Mouse (Mus musculus): ENCODE data around the gene Wls. TPM values are rescaled to one million over a fixed set of nuclear protein-coding genes. Genes with fewer than 3 reads are reported as not detected.

The Wls gene
- polyA plus RNA-seq, 1 experiment from 2014 or later, result 148 TPM

DNA sequence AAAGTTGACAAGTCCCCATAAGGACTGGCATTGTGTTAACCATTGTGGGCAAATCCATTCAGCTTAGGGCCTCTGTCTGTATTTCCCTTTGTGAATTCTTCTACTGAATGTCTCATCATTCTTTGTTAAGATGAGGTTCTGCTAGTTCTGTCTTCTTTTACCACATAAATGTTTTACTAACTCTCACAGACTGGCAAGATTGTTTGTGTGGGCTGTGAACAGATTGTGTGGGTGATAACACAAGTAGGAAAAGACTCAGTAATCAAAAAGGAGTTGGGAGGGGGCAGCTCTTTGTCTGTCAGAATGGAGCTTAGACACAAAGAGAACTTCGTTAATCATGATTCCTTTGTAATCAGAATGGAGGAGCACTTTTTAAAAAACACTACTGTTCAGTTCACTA is 17.6 kb downstream of the Wls start:
- Histone ChIP-seq H3K27me3 (replicated peaks) (no peaks in the 10 kb centered on the region), H3K4me1 (replicated peaks) (no peaks in the 10 kb centered on the region), H3K36me3 (0 out of 2 replicates have a peak, but pooled peaks cover 6% of the 10 kb centered on the region), H3K27ac (ENCODE audit: poor library complexity, severe bottlenecking) (no peak overlapping the region), H3K9ac (no peak overlapping the region), H3K9me3 (replicated peaks) (no peaks in the 10 kb centered on the region), H3K4me3 (no peak overlapping the region), H3K4me2 (no peak overlapping the region)
- ATAC-seq (ENCODE audit: insufficient number of reproducible peaks, low FRiP score), result no peak
- 83% methylated on average over 1 of the region's 1 CpGs for WGBS

DNA sequence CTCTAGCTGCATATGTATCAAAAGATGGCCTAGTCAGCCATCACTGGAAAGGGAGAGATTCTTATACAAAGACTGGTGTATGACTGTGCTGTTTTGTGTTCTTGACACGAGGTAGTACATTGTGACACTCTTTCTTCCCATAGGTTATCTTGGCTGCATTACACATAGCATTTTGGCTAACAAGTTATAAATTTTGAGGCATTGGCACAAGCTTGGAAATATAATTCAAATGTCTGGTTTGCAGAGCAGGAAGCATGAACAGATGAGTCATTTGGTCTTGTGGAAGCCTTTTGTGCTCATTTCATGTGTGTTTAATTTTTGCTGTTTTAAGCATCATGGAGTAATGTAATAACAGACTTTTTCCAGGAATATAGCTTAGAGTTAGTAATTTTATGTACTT is 26.2 kb downstream of the Wls start:
- Histone ChIP-seq H3K4me2 (no peak overlapping the region), H3K27ac (ENCODE audit: poor library complexity, severe bottlenecking) (no peak overlapping the region), H3K9me3 (replicated peaks) (no peaks in the 10 kb centered on the region), H3K4me3 (no peak overlapping the region), H3K27me3 (replicated peaks) (no peaks in the 10 kb centered on the region), H3K4me1 (replicated peaks) (peaks cover 4% of the 10 kb centered on the region; the same call in 1 of the 2 replicates), H3K9ac (no peak overlapping the region), H3K36me3 (0 out of 2 replicates have a peak, but pooled peaks cover under 1% of the 10 kb centered on the region)
- no peak for ATAC-seq (ENCODE audit: insufficient number of reproducible peaks, low FRiP score)
- WGBS, result 80% methylated on average over 1 of the region's 1 CpGs

DNA sequence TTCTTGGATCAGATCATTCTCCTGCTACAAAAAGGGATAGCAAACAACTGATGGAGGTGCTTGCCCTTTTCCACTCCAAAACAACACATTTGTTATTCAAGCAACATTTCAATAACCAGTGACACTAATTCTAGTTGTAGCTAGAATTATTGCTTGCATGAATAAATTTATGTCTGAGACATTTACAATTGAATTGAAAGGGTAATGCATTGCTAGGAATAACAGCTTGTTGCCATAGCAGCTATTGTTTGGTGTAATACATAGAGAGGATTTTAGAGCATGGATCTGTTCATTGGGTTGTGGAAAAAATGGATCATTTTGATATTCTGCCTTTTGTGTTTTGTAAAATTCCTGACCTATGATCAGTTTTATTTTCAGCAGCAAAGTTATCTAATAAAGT is 39.5 kb downstream of the Wls start:
- Histone ChIP-seq H3K4me2 (no peak overlapping the region), H3K4me3 (no peak overlapping the region), H3K4me1 (replicated peaks) (peaks cover 15% of the 10 kb centered on the region), H3K36me3 (peaks cover 21% of the 10 kb centered on the region), H3K27me3 (replicated peaks) (no peaks in the 10 kb centered on the region), H3K9ac (no peak overlapping the region), H3K9me3 (replicated peaks) (no peaks in the 10 kb centered on the region), H3K27ac (ENCODE audit: poor library complexity, severe bottlenecking) (no peak overlapping the region)
- no peak for ATAC-seq (ENCODE audit: insufficient number of reproducible peaks, low FRiP score)

DNA sequence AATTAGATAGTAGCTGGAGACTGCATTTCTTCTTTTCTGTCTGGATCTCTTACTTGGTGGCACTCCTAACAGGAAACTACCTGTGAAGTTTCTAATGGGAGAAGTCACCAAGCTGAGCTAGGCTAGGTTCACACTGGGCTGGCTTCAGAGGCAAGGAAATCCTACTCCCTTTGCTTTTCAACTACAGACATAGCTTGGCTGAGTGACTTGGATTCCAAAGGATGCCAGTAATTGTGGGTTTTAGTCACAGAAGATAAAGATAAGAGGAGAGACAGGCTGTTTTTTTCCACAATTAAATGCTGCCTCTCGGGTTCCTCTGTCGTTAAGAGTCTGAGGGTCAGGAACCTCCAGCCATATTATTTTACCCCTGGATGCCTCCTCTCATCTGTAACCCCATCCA is 43.9 kb downstream of the Wls start:
- no peak overlapping the region for H3K9ac ChIP-seq
- H3K4me2 ChIP-seq, result no peak overlapping the region
- peaks cover 31% of the 10 kb centered on the region for H3K4me1 ChIP-seq (replicated peaks)
- WGBS, result 6% methylated on average over 2 of the region's 2 CpGs
- no peaks in the 10 kb centered on the region for H3K36me3 ChIP-seq
- ATAC-seq (ENCODE audit: insufficient number of reproducible peaks, low FRiP score), result no peak
- no peaks in the 10 kb centered on the region for H3K9me3 ChIP-seq (replicated peaks)
- H3K27ac ChIP-seq (ENCODE audit: poor library complexity, severe bottlenecking), result no peak overlapping the region
- no peak overlapping the region for H3K4me3 ChIP-seq
- no peaks in the 10 kb centered on the region for H3K27me3 ChIP-seq (replicated peaks)

GRCm38 (mm10) chr3:159884802-159885201 is 45.3 kb downstream of the Wls start:
- Histone ChIP-seq H3K27ac (ENCODE audit: poor library complexity, severe bottlenecking) (peak overlapping the region; percentile 88), H3K36me3 (no peaks in the 10 kb centered on the region), H3K27me3 (replicated peaks) (no peaks in the 10 kb centered on the region), H3K4me3 (no peak overlapping the region), H3K9ac (no peak overlapping the region), H3K4me2 (peak overlapping the region; percentile 38), H3K4me1 (replicated peaks) (peaks cover 31% of the 10 kb centered on the region), H3K9me3 (replicated peaks) (no peaks in the 10 kb centered on the region)
- ATAC-seq (ENCODE audit: insufficient number of reproducible peaks, low FRiP score), result peak; percentile 56; the same call in 1 of the 2 replicates

GRCm38 (mm10) chr3:159885271-159885670 is 45.8 kb downstream of the Wls start:
- Histone ChIP-seq H3K9me3 (replicated peaks) (no peaks in the 10 kb centered on the region), H3K9ac (no peak overlapping the region), H3K4me1 (replicated peaks) (peaks cover 31% of the 10 kb centered on the region), H3K27me3 (replicated peaks) (no peaks in the 10 kb centered on the region), H3K4me2 (peak overlapping the region; percentile 38), H3K36me3 (no peaks in the 10 kb centered on the region), H3K4me3 (no peak overlapping the region), H3K27ac (ENCODE audit: poor library complexity, severe bottlenecking) (peak overlapping the region; percentile 88)
- ATAC-seq (ENCODE audit: insufficient number of reproducible peaks, low FRiP score), result peak; percentile 89
- 9% methylated on average over 3 of the region's 3 CpGs for WGBS

DNA sequence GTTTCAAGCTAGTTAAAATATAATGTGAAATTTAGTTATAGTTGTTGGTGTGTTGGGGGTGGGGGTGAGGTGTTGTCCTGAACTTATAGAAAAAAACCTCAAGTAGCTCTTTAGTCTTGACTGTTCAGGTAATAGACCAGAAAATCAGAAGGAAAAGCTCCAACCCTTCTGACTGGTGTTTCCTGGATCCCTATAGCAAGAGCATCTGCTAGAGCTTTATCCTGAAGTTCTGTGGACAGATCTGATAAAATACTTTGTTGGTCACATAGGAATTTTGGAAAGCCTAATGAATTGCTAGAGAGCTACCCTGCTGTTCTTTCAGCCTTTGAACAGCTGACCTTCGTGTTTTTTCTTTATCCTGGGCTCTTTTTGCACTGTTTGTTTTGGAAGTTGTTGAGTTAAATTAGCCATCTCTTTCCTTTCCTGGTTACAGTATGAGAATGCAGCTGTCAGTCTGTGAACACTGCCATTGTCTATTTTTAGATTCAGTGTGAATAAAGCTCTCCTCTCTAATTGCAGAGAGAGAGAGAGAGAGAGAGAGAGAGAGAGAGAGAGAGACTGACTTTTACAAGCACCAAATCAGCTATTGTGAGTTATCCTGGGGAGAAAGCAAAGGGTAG is 46.4 kb downstream of the Wls start:
- Histone ChIP-seq H3K4me2 (0 out of 2 replicates have a peak overlapping the region, but pooled peaks have one; percentile 12), H3K4me3 (no peak overlapping the region), H3K4me1 (replicated peaks) (peaks cover 33% of the 10 kb centered on the region), H3K36me3 (no peaks in the 10 kb centered on the region), H3K27ac (ENCODE audit: poor library complexity, severe bottlenecking) (peak overlapping the region; percentile 88), H3K9ac (no peak overlapping the region), H3K27me3 (replicated peaks) (no peaks in the 10 kb centered on the region), H3K9me3 (replicated peaks) (no peaks in the 10 kb centered on the region)
- no peak for ATAC-seq (ENCODE audit: insufficient number of reproducible peaks, low FRiP score)
- 6% methylated on average over 1 of the region's 1 CpGs for WGBS

DNA sequence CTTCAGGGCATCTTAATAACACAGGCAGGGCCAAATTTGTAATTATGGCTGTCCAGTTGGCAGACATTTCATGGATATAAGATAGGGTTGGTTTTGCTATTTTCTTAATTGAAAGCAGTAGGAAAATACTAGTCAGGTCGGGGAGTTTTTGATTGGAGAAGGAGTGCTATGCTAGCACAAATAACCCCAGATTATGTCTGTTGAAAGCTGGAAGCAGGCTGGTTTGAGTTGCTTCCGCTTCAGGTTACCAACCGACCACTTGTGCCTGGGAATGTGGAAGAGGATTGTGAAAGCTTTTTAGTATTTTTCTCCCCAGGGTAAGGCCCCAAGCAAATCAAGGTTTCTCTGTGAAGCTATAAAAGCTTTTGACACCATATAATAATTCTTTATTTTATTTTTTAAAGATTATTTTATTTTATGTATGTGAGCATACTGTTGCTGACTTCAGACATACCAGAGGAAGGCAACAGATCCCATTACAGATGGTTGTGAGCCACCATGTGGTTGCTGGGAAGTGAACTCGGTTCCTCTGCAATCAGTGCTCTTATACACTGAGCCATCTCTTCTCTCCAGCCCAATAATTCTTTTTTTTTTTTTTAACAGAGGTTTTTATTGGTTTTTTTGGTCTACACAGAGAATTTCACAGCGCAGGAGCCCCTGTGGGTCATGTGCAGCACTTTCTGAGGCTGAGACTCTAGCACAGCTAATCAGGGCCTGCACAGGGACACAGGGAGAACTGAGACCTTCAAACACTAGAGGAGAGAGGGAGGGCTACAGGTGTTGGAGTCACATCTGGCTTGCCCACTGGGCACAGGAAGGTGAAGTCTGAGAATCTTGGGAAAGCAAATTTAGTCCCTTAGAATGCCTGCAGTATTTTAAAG is 50.9 kb downstream of the Wls start:
- Histone ChIP-seq H3K4me3 (no peak overlapping the region), H3K4me2 (no peak overlapping the region), H3K9me3 (replicated peaks) (no peaks in the 10 kb centered on the region), H3K27ac (ENCODE audit: poor library complexity, severe bottlenecking) (no peak overlapping the region), H3K27me3 (replicated peaks) (no peaks in the 10 kb centered on the region), H3K36me3 (peaks cover 3% of the 10 kb centered on the region; the same call in 1 of the 2 replicates), H3K9ac (no peak overlapping the region), H3K4me1 (replicated peaks) (peaks cover 15% of the 10 kb centered on the region)
- no peak for ATAC-seq (ENCODE audit: insufficient number of reproducible peaks, low FRiP score)
- WGBS, result 74% methylated on average over 5 of the region's 5 CpGs

DNA sequence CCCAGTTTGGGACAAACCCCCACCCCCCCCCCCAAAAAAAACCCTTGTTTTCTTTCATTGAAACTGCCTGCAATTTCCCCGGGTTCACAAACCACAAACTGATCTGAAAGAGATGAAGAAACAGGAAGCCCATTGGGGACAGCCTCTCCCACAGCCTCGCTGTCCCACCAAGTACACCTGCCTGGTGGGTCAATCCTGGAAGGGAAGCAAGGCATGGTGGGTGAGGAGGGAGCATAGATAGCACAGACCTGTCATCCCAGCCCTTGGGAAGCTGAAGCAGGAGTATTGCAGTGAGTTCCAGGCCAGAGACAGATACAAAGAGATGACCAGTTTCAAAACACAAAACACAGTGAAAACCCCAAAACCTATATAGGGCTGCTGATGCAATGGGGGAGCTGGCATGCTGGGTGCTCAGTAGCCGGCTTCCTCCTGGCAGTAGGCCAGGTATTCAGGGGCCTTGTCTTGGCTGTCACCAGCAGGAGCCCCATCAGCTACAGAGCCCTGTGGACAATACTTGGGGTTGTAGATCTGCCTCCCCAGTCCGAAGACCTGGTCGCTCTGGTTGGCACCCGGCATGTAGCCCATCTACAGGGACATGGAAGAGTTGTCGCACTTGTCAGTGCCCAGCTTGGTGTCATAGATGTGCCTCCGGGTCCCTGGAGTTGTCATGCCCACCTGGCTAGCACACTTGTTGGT is 51.7 kb downstream of the Wls start:
- H3K9ac ChIP-seq, result no peak overlapping the region
- H3K9me3 ChIP-seq (replicated peaks), result no peaks in the 10 kb centered on the region
- peaks cover 8% of the 10 kb centered on the region for H3K4me1 ChIP-seq (replicated peaks)
- no peaks in the 10 kb centered on the region for H3K27me3 ChIP-seq (replicated peaks)
- no peak for ATAC-seq (ENCODE audit: insufficient number of reproducible peaks, low FRiP score)
- no peak overlapping the region for H3K4me3 ChIP-seq
- no peak overlapping the region for H3K4me2 ChIP-seq
- no peak overlapping the region for H3K27ac ChIP-seq (ENCODE audit: poor library complexity, severe bottlenecking)
- 85% methylated on average over 8 of the region's 8 CpGs for WGBS
- peaks cover 3% of the 10 kb centered on the region; the same call in 1 of the 2 replicates for H3K36me3 ChIP-seq

DNA sequence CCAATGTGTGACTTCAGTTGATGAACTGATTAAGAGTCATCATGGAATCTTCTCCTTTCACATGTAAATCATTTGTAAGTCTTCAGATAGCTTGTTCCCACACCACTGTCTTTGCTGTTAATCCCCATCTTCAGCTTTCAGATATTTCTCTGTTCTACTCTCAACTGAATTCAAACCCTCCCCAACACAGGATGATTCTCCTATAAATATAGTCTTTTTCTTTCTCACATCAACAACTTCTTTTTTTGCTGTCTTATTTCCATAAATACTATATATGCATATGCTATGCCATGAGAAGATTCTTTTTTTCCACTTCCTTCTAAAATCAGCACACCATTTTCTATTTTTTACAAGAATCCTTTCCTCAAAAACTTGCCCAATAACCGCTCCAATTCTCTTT is 67.9 kb downstream of the Wls start:
- Histone ChIP-seq H3K4me1 (replicated peaks) (no peaks in the 10 kb centered on the region), H3K27me3 (replicated peaks) (no peaks in the 10 kb centered on the region)

More for the DNA sequence above, 67.9 kb downstream of the Wls start:
- H3K4me3 ChIP-seq, result no peak overlapping the region
- H3K27ac ChIP-seq (ENCODE audit: poor library complexity, severe bottlenecking), result no peak overlapping the region
- no peak for ATAC-seq (ENCODE audit: insufficient number of reproducible peaks, low FRiP score)
- H3K9me3 ChIP-seq (replicated peaks), result no peaks in the 10 kb centered on the region
- H3K9ac ChIP-seq, result no peak overlapping the region
- H3K4me2 ChIP-seq, result no peak overlapping the region
- H3K36me3 ChIP-seq, result peaks cover 38% of the 10 kb centered on the region
- WGBS, result 82% methylated on average over 1 of the region's 1 CpGs

All from heart, embryonic 12.5 days (tissue).